Mouse (Mus musculus): Measurements from ENCODE around the gene Zfp266. TPM values are rescaled to one million over a fixed set of nuclear protein-coding genes. Genes with fewer than 3 reads are reported as not detected.

Zfp266 gene
- 10 to 100 TPM; 39.8 to 42.2 TPM for total RNA-seq (2023)

DNA sequence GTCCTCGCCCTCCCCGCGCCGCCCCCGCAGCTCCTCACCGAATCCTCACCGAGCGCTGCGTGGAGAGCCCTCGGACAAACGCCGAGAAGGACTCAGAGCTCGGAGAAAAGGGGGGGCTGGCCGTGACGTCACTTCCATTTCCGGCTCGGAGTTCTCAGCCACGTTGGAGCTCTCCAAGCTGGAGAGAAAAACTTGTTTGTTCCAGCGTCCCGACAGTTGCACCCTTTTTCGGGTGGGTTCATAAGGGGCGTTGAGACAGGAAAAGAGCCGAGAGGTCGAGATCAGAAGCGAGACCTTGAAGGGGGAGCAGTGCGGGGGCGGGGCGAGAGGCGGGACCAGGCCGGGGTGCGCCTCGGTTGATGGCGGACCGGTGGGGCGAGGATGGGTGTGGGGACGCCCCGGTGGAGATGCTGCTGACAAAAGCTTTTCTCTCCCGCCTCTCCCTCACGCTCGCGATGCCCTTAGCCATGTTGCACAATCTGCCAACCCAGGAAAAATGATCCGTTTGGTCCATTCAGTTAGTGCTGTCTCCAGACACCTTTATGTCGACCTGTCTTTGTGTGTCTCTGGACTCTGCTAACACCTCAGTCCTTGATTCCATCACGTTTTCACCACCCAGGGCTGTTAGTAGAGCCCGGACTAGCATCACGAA is at the start of gene Zfp266:
TSS of gene Zfp266 (minus strand) at position 112 of the 652 bp plus-strand sequence.

DNA sequence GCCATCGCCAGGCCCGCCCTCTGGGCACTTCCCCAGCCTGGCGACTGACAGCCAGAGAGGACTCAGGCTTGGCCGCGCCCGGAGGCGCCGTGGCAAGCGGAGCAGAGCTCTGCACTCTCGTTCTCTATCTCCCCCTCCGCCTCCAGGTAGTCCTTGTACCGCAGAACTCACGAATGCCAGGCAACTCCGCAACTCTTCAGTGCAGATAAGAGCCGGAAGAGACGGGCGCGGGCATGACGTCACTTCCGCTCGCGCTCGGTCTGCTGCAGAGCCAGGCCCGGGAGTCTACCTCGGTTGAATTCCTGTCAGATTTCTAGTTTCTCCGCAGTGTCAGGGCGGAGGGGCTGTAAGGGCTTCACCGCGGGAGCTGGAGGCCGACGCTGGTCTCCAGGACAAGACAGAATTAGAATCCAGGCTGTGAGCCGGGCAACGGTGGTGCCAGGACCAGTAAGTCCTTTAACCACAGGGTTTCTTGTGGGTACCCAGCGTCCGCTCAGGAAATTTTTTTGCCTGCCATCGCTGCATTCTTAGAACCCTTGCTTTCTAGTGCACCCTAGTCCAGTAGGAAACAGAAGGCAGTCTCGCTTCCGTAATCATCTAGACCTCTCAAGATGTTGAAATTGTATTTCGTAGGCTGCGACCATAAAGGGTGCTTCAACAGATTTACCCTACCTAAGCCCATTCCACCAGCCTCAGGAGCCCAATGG is 28.5 kb downstream of the Zfp266 start, which contains the start of gene Zfp426:
TSS of gene Zfp426 (minus strand) at position 220 of the 707 bp plus-strand sequence.

DNA sequence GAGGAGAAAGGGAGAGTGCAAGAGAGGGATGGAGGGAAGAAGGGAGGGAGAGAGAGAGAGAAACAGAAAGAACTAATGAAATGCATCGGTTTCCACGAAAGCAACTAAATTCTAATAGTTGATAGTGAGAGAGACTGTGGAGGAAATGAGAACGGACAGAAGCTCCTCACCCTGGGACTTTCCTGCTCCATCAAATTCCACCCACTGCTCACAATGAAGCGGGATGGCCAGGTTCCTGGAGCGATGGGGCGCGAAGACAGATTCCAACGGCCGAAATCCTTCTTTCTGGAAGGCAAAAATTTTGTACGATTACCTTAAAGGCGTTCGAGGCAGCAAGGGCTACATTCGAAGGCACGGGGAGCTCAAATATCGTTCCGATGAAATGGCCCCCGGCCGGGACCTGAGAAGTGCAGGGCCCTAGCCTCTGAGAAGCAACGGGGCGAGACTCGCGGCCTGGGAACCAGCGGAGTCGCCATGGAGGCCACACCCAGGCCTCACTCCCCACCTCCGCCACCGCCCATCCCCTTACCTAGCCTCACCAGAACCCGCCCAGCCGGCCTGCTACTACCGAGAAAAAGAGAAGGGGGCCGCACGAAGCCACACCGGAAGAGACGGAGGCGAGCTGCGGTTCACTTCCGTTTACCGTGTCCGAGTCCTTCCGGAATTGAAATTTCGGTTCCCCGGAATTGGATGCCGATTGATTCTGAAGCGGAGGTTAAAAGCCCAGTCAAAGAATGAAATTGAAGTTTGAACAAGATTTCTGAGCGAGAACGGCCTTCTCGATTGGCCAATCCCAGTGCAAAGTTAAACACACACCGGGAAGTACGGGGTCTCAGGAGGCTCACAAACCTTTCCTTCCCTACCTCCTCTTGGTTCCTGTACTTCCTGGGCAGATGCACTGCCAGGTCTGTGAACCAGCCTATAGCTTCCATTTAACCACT is 61.6 kb downstream of the Zfp266 start, which contains the start of gene Zfp26:
TSS of gene Zfp26 (minus strand) at position 786 of the 941 bp plus-strand sequence.

Other genes with a start within 250 kb of the Zfp266 start
- not detected for gene Olfr39, start 239.1 kb downstream of the Zfp266 start, total RNA-seq (2023)
- gene Olfr873, start 222.9 kb downstream of the Zfp266 start, total RNA-seq (2023), result not detected
- not detected for gene Olfr18, start 185.3 kb downstream of the Zfp266 start, total RNA-seq (2023)
- gene Zfp560, start 136.2 kb downstream of the Zfp266 start, total RNA-seq (2023), result 10 to 100 TPM in 1 of 2 experiments, 1 to 10 TPM in 1; 7.3 to 10.5 TPM
- gene Zfp26, start 61.3 kb downstream of the Zfp266 start, total RNA-seq (2023), result 10 to 100 TPM; 44.4 to 50.1 TPM
- gene Zfp426, start 28.7 kb downstream of the Zfp266 start, total RNA-seq (2023), result 10 to 100 TPM; 23.0 TPM
- gene Zfp846, start 59.9 kb upstream of the Zfp266 start, total RNA-seq (2023), result 1 to 10 TPM; 8.9 to 9.1 TPM
- gene Ubl5, start 121.5 kb upstream of the Zfp266 start, total RNA-seq (2023), result 100 to 1,000 TPM; 357 to 362 TPM
- gene Fbxl12, start 123.3 kb upstream of the Zfp266 start, total RNA-seq (2023), result 10 to 100 TPM; 87.5 to 95.9 TPM
- 10 to 100 TPM; 18.0 to 18.3 TPM for gene Pin1, start 130.7 kb upstream of the Zfp266 start, total RNA-seq (2023)
- gene Olfm2, start 224.9 kb upstream of the Zfp266 start, total RNA-seq (2023), result not detected